Mouse (Mus musculus) spleen, adult 2 months (tissue): Measurements from ENCODE around the gene Kcnh7.

ENCODE experiments used
- CTCF ChIP-seq: fragments of 200-500 bp; IDR thresholded peaks from 2 replicates; pipeline ENCODE4 v1.5.1; 2011; ENCODE audit warnings: mild to moderate bottlenecking, inconsistent platforms; ENCODE audit not compliant: insufficient read depth, insufficient read length, insufficient replicate concordance; ENCODE audit errors: extremely low read depth
- POLR2A ChIP-seq: fragments of 200-500 bp; IDR thresholded peaks from 2 replicates; pipeline ENCODE4 v1.6.1; 2011; ENCODE audit warnings: low read depth, low read length, inconsistent platforms

DNA sequence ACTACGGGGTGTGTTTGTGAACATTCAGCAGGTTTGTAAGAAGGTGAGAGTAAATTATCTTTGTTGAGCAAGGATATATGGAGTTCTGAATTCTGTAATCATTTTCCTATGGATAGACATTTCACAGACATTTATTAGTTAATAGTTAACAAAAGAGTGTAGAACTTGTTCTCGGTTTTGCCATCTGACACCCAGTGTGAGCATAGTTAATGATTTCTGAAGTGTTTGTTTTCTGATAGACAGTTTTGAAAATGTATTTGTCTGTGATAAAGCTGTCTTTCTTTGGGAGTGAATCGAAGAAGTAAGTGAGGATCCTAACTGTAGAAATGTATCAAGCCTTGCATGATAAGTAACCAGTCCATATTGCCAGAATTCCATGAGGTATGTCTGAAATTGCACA is 276.4 kb downstream of the Kcnh7 start:
- TF ChIP-seq CTCF (no peak), POLR2A (no peak)
